Mouse (Mus musculus) natural killer cell, adult 2 months (primary cell): ENCODE results near the gene Lrch1.

Experiments used
- DNase-seq, 2 experiments: peaks; one replicate each; pipeline ENCODE4 v3.0.0; 2022; ENCODE audit warnings: low spot score in 2 of 2

The Lrch1 gene

GRCm38 (mm10) chr14:74723541-74723940 is 224.1 kb downstream of the Lrch1 start:
- no peak for DNase-seq

GRCm38 (mm10) chr14:74709054-74709453 is 238.6 kb downstream of the Lrch1 start:
- peak; percentile 30 to 32 for DNase-seq
